Mouse (Mus musculus) testis, adult 2 months (tissue): Measurements from ENCODE around the gene Tfpi. TPM values are rescaled to one million over a fixed set of nuclear protein-coding genes. Genes with fewer than 3 reads are reported as not detected.
A peak's percentile ranks its signal among the peaks of the same experiment; 100 is the strongest.

ENCODE experiments used
- H3K27ac ChIP-seq: fragments of 200-500 bp; 2 replicates; pipeline ENCODE4 v1.5.1; 2012; ENCODE audit warnings: low read depth, low read length; ENCODE audit not compliant: control insufficient read depth, insufficient read depth
- H3K27me3 ChIP-seq: fragments of 200-500 bp; 2 replicates; pipeline ENCODE4 v1.6.1; 2012; ENCODE audit warnings: mild to moderate bottlenecking, low read length, moderate library complexity; ENCODE audit not compliant: control insufficient read depth, insufficient read depth
- H3K36me3 ChIP-seq: fragments of 200-500 bp; 2 replicates; pipeline ENCODE4 v1.6.1; 2012; ENCODE audit warnings: mild to moderate bottlenecking, low read length; ENCODE audit not compliant: control insufficient read depth, insufficient read depth
- H3K4me1 ChIP-seq: fragments of 200-500 bp; 2 replicates; pipeline ENCODE4 v1.6.1; 2012; ENCODE audit warnings: low read length; ENCODE audit not compliant: control insufficient read depth, insufficient read depth
- H3K4me3 ChIP-seq: fragments of 200-500 bp; 2 replicates; pipeline ENCODE4 v1.5.1; 2012; ENCODE audit warnings: low read depth, mild to moderate bottlenecking, low read length, moderate library complexity, mixed read lengths; ENCODE audit not compliant: control insufficient read depth
- CTCF ChIP-seq: fragments of 200-500 bp; IDR thresholded peaks from 2 replicates; pipeline ENCODE4 v1.5.1; 2012; ENCODE audit warnings: low read depth, mild to moderate bottlenecking, inconsistent platforms, low read length, moderate library complexity; ENCODE audit not compliant: control insufficient read depth, insufficient read depth, insufficient replicate concordance
- POLR2A ChIP-seq: fragments of 200-500 bp; IDR thresholded peaks from 2 replicates; pipeline ENCODE4 v1.6.1; 2012; ENCODE audit warnings: low read depth, mild to moderate bottlenecking, inconsistent platforms, low read length, moderate library complexity; ENCODE audit not compliant: control insufficient read depth
- polyA plus RNA-seq: library from polyadenylated mRNA; depleted of rRNA; stranded (reverse); fragments of >200 nt; gene quantifications from 2 replicates; pipeline ENCODE4 v1.2.3, GENCODE M21; 2012; rRNA removed

Tfpi gene
- polyA plus RNA-seq = 1.2 and 1.5 TPM in 2 replicates

DNA sequence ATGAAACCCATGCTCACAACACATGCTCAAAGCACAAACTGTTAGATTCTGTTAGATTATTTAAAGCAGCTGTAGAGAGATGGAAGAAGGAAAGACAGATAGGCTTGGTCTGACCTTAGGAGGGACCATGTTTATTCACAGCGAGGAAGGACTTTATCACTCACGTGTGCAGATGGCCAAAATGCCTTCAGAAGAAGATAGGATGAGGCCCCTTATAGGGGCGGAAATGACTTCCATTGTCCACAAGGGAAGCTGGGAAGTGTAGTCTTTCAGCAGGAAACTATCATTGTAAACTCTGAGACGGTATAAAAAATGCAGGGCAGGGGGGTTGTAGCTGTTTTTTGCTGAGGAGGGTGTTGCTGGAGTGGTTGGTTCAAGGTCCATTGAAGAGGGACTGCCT is at the start of gene Tfpi:
Gene Tfpi (minus strand): TSS at position 199 of the 400 bp plus-strand sequence.
- Histone ChIP-seq H3K27ac (peak within 1 kb of the TSS; percentile 49; the same call in 1 of the 2 replicates), H3K27me3 (no peaks in the 10 kb centered on the region), H3K4me3 (no peak within 1 kb of the TSS; the same call in 1 of the 2 replicates)

GRCm38 (mm10) chr2:84526221-84526620 is 49.6 kb upstream of the Tfpi start:
- H3K27me3 ChIP-seq = no peaks in the 10 kb centered on the region
- no peaks in the 10 kb centered on the region for H3K4me1 ChIP-seq
- H3K27ac ChIP-seq = no peak overlapping the region
- H3K36me3 ChIP-seq = no peaks in the 10 kb centered on the region
- no peak overlapping the region for H3K4me3 ChIP-seq
- no peak for TF ChIP-seq CTCF
- TF ChIP-seq POLR2A = no peak

More for the DNA sequence above, at the start of gene Tfpi:
- TF ChIP-seq POLR2A (no peak), CTCF (no peak)
- H3K36me3 ChIP-seq = no peaks in the 10 kb centered on the region
- peaks cover 9% of the 10 kb centered on the region for H3K4me1 ChIP-seq

- no peaks in the 10 kb centered on the region for H3K36me3 ChIP-seq
- no peaks in the 10 kb centered on the region for H3K27me3 ChIP-seq
- no peaks in the 10 kb centered on the region for H3K4me1 ChIP-seq
- no peak overlapping the region for H3K27ac ChIP-seq
- TF ChIP-seq POLR2A = no peak
- TF ChIP-seq CTCF = no peak
- no peak overlapping the region for H3K4me3 ChIP-seq
These were observed 49.2 kb upstream of the Tfpi start for GRCm38 (mm10) chr2:84525806-84526205.

GRCm38 (mm10) chr2:84525047-84525446 is 48.5 kb upstream of the Tfpi start:
- Histone ChIP-seq H3K27ac (0 out of 2 replicates have a peak overlapping the region, but pooled peaks have one; percentile 30), H3K36me3 (no peaks in the 10 kb centered on the region), H3K4me1 (no peaks in the 10 kb centered on the region), H3K4me3 (no peak overlapping the region), H3K27me3 (no peaks in the 10 kb centered on the region)
- TF ChIP-seq POLR2A (no peak), CTCF (no peak)

DNA sequence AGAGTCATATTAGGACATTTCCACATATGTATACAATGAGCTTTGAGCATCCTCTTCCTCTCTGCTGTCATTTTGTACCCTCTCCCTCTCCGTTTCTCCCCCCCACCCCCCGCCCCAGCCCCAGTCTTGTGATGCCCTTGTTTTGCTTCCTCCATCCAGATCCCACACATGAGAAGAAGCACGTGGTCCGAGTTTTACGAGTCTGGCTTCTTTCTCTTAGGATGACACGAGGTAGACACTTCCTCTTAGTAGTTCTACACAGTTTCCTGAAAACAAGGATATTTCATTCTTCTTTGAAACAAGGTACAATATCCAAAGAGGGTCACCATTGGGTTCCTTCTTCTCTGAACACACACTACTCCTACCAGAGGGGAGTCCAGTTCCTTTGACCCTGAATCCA is 47.4 kb upstream of the Tfpi start:
- no peak overlapping the region for H3K4me3 ChIP-seq
- peaks cover 3% of the 10 kb centered on the region; the same call in 1 of the 2 replicates for H3K4me1 ChIP-seq
- TF ChIP-seq POLR2A = no peak
- no peak for TF ChIP-seq CTCF
- no peaks in the 10 kb centered on the region for H3K27me3 ChIP-seq
- no peak overlapping the region for H3K27ac ChIP-seq
- no peaks in the 10 kb centered on the region for H3K36me3 ChIP-seq

- Histone ChIP-seq H3K27ac (peak overlapping the region; percentile 26; the same call in 1 of the 2 replicates), H3K36me3 (no peaks in the 10 kb centered on the region), H3K4me3 (no peak overlapping the region), H3K4me1 (peaks cover 3% of the 10 kb centered on the region; the same call in 1 of the 2 replicates), H3K27me3 (no peaks in the 10 kb centered on the region)
- no peak for TF ChIP-seq POLR2A
- no peak for TF ChIP-seq CTCF
These were observed 46.7 kb upstream of the Tfpi start for GRCm38 (mm10) chr2:84523103-84523865.

DNA sequence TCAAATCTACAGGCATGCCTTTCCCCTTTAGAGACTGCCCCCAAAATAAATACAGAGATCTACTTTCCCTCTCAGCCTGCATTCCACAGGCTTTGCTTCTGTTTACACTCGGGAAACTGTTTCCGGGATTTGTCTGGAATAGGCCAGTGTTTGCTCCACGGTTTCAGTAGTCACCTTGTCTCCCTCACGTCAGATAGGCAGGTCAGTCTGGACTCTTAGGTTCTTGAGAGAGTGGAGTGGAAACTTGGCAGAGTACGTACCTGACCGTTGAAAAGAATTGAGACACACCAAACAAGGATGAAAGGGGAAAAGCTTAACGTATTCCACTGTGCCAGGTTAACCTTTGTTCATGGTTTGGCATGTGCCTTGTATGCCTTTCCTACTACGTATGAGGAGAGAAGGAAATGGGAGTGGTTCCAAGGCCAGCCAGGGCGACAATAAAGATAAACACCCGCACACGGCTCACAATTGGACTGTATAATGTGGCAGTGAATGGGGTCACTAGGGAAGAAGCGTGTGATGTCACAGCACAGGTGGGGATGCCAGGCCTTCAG is 43.0 kb upstream of the Tfpi start:
- H3K4me3 ChIP-seq = no peak overlapping the region
- TF ChIP-seq CTCF (no peak), POLR2A (no peak)
- H3K4me1 ChIP-seq = peaks cover 3% of the 10 kb centered on the region; the same call in 1 of the 2 replicates
- H3K36me3 ChIP-seq = no peaks in the 10 kb centered on the region
- H3K27ac ChIP-seq = peak overlapping the region; percentile 87
- H3K27me3 ChIP-seq = no peaks in the 10 kb centered on the region
